Mouse (Mus musculus) forebrain, embryonic 11.5 days (tissue): ENCODE data around the gene Pitpnm2. TPM values are rescaled to one million over a fixed set of nuclear protein-coding genes. Genes with fewer than 3 reads are reported as not detected.

Experiments used
- ATAC-seq: fragments of 200-750 bp; cut with Nextera tagmentation; replicated peaks from 2 replicates; pipeline ENCODE4 v1.8.0; 2017; ENCODE audit warnings: moderate TSS enrichment; ENCODE audit not compliant: low FRiP score
- DNase-seq: peaks from one replicate; pipeline ENCODE4 v3.0.0-alpha.2; 2017; ENCODE audit warnings: low spot score
- H3K27ac ChIP-seq: fragments of 300-500 bp; sonication (generic); 2 replicates; pipeline ENCODE4 v1.5.1; 2014; ENCODE audit warnings: low read depth, low read length
- H3K27me3 ChIP-seq: fragments of 300-500 bp; sonication (generic); 2 replicates; pipeline ENCODE4 v1.6.1; 2014; ENCODE audit warnings: mild to moderate bottlenecking, low read length, mixed read lengths; ENCODE audit not compliant: control insufficient read depth, insufficient read depth
- H3K36me3 ChIP-seq: fragments of 300-500 bp; sonication (generic); 2 replicates; pipeline ENCODE4 v1.6.1; 2014; ENCODE audit warnings: mild to moderate bottlenecking, low read length, moderate library complexity, mixed read lengths; ENCODE audit not compliant: control insufficient read depth, insufficient read depth
- H3K4me1 ChIP-seq: fragments of 300-500 bp; sonication (generic); replicated peaks from 2 replicates; pipeline ENCODE4 v1.6.1; 2014; ENCODE audit warnings: low read length, mixed read lengths; ENCODE audit not compliant: control insufficient read depth, insufficient read depth
- H3K4me2 ChIP-seq: fragments of 300-500 bp; sonication (generic); 2 replicates; pipeline ENCODE4 v1.6.1; 2014; ENCODE audit warnings: low read depth, mild to moderate bottlenecking, low read length, moderate library complexity, mixed read lengths; ENCODE audit not compliant: severe bottlenecking
- H3K4me3 ChIP-seq: fragments of 300-500 bp; sonication (generic); 2 replicates; pipeline ENCODE4 v1.5.1; 2014; ENCODE audit warnings: low read depth, low read length
- H3K9ac ChIP-seq: fragments of 300-500 bp; sonication (generic); 2 replicates; pipeline ENCODE4 v1.6.1; 2014; ENCODE audit warnings: low read length
- H3K9me3 ChIP-seq: fragments of 300-500 bp; sonication (generic); 2 replicates; pipeline ENCODE4 v1.6.1; 2016; ENCODE audit warnings: low read length, mixed read lengths; ENCODE audit not compliant: control insufficient read depth
- WGBS: fragments of 180-500 bp; shearing (Covaris S2); extraction: QIAGEN DNeasy Blood & Tissue Kit; methylation state at CpG from one replicate; pipeline ENCODE4 v1.1.7; 2014; 5-methylcytosine and 5-hydroxymethylcytosine counted together
- polyA plus RNA-seq: library from polyadenylated mRNA; unstranded; fragments of >200 nt; fragmentation: Nextera tagmentation; extraction: Ambion mirVana; gene quantifications from 2 replicates; pipeline ENCODE4 v1.2.1, GENCODE M21; 2014

Gene Pitpnm2
- polyA plus RNA-seq, 1 experiment from 2014 or later, result 6.8 TPM

DNA sequence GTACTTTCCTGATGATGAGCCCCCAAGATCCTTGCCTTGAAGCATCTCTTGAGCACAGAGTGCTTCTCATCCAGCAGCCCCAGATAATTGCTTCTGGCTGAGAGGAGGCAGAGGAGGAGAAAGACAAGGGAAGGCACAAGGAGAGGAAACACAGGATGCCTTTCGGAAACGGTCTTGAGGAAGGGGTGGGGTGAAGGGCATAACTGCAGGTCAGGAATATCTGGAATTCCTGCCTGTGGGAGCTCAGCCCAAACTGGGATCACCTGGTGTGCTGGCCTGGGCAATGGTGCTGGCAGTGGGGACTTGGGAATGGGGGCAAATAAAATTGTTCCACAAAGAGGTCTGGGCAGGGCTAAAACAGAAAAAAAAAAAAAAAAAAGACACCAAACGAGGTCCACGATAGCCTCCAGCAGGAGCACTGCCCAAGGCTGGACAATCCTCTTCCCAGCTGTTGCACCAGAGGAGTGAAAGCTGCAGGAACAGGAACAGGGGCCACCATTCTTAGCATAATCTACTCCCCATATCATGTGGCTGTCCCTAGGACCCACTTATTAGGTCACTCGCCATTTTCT, 43.7 kb downstream of the Pitpnm2 start:
- Histone ChIP-seq H3K9ac (no peak overlapping the region), H3K27ac (no peak overlapping the region), H3K9me3 (no peaks in the 10 kb centered on the region), H3K4me3 (no peak overlapping the region), H3K36me3 (no peaks in the 10 kb centered on the region), H3K27me3 (no peaks in the 10 kb centered on the region), H3K4me2 (no peak overlapping the region), H3K4me1 (0 out of 2 replicates have a peak, but pooled peaks cover 4% of the 10 kb centered on the region)
- DNase-seq (no peak), ATAC-seq (no peak)
- 55% methylated on average over 5 of the region's 5 CpGs for WGBS

DNA sequence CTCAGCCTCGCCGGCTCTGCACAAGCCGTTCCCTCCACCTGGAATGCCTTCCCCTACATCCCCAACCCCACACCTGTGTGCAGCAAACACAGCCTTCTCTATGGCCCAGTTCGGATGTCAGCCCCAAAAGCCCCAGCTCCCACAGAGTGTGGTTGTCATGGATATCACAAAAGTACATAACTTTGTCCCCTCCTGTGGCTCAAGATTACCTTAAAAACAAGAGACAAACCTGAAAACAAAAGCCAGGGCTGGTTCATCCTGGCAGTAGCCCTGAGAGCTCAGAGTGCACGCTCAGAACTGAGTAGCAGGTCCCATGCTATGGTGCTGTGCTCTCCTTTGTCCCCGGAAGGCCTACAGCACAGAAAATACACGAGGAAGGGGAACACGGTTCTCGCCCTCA, 44.3 kb downstream of the Pitpnm2 start:
- H3K4me2 ChIP-seq, result no peak overlapping the region
- DNase-seq, result no peak
- H3K9me3 ChIP-seq, result no peaks in the 10 kb centered on the region
- H3K9ac ChIP-seq, result no peak overlapping the region
- H3K27ac ChIP-seq, result no peak overlapping the region
- WGBS, result 65% methylated on average over 9 of the region's 9 CpGs
- 0 out of 2 replicates have a peak, but pooled peaks cover 4% of the 10 kb centered on the region for H3K4me1 ChIP-seq
- no peak overlapping the region for H3K4me3 ChIP-seq
- no peaks in the 10 kb centered on the region for H3K27me3 ChIP-seq
- no peaks in the 10 kb centered on the region for H3K36me3 ChIP-seq
- no peak for ATAC-seq

DNA sequence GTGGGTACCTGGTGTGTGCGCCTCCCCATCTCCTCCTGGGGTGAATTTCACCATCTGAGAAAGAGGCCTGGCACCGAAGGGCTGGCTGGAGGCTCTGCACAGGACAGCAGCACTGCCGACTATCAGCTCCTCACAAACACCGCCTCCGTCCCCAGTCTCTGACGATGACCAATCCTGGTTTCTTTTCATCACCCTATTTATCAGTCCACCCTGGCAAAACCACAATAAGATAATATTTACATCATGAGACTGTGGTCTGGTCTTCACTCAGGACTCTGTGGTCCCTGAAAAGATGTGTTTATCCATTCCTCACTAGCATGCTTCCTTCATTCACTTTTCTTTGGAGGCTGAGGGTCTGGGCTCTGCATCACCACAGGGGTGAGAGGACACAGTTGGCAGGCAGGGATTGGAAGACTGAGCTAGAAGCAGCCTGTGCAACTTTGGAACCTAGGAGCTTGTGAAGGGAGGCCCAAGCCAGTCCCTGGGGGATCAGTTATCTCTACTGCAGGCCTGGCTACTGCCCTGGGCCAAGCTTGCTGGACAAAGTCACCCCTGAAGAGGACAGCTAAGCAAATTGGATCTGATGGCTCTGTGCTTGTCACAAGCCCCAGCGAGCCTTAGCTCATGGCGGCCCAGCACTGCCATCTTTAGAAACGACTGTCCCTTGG, 45.3 kb downstream of the Pitpnm2 start:
- H3K4me3 ChIP-seq, result no peak overlapping the region
- no peak overlapping the region for H3K9ac ChIP-seq
- ATAC-seq, result no peak
- WGBS, result 90% methylated on average over 9 of the region's 9 CpGs
- no peak for DNase-seq
- H3K4me2 ChIP-seq, result no peak overlapping the region
- H3K27me3 ChIP-seq, result no peaks in the 10 kb centered on the region
- no peak overlapping the region for H3K27ac ChIP-seq
- H3K9me3 ChIP-seq, result no peaks in the 10 kb centered on the region
- H3K4me1 ChIP-seq, result 0 out of 2 replicates have a peak, but pooled peaks cover 4% of the 10 kb centered on the region
- no peaks in the 10 kb centered on the region for H3K36me3 ChIP-seq

DNA sequence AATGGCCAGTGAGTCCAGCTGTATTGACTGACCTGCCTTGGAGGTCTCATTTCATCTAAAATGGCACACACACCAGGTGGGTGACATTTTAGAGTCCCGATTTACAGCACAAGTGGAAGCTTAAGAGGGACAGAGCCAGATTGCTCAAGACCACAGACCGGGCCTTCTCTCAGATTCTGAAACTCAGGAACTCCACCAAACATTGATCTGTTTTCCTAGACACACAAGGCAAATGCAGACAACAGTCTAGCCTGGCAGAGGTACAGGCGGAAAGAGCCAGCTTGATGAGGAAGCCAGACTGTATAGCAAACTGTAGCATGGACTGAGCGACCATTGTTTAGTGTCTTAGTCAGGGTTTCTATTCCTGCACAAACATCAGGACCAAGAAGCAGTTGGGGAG, 46.3 kb downstream of the Pitpnm2 start:
- Histone ChIP-seq H3K4me1 (0 out of 2 replicates have a peak, but pooled peaks cover 4% of the 10 kb centered on the region), H3K36me3 (no peaks in the 10 kb centered on the region)

DNA sequence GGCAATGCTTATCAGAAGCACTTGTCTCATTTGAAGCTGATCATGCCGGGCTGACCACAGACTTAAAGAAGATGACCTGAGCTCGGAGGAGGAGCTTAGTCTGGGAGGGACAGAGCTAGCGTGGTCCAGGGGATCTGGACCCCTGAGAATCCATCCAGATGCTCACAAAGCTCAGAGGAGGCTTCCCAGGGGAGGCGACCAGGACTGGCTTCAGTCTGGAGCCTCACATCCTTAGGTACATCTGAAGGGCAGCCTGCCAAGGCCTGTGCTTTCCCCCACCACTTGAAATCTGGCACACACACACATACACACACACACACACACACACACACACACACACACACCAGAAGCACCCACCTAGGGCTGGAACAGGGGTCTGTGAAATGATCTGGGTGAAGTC, 47.5 kb downstream of the Pitpnm2 start:
- WGBS, result 76% methylated on average over 4 of the region's 4 CpGs
- no peak overlapping the region for H3K9ac ChIP-seq
- H3K4me1 ChIP-seq, result 0 out of 2 replicates have a peak, but pooled peaks cover 4% of the 10 kb centered on the region
- no peaks in the 10 kb centered on the region for H3K27me3 ChIP-seq
- DNase-seq (no peak), ATAC-seq (no peak)
- no peak overlapping the region for H3K4me3 ChIP-seq
- no peak overlapping the region for H3K27ac ChIP-seq
- no peaks in the 10 kb centered on the region for H3K36me3 ChIP-seq
- H3K9me3 ChIP-seq, result no peaks in the 10 kb centered on the region
- no peak overlapping the region for H3K4me2 ChIP-seq

More for the DNA sequence above, 46.3 kb downstream of the Pitpnm2 start:
- H3K27ac ChIP-seq, result no peak overlapping the region
- no peaks in the 10 kb centered on the region for H3K27me3 ChIP-seq
- ATAC-seq, result no peak
- no peak overlapping the region for H3K4me2 ChIP-seq
- H3K9me3 ChIP-seq, result no peaks in the 10 kb centered on the region
- WGBS, result 87% methylated on average over 4 of the region's 4 CpGs
- H3K4me3 ChIP-seq, result no peak overlapping the region
- DNase-seq, result no peak
- H3K9ac ChIP-seq, result no peak overlapping the region

DNA sequence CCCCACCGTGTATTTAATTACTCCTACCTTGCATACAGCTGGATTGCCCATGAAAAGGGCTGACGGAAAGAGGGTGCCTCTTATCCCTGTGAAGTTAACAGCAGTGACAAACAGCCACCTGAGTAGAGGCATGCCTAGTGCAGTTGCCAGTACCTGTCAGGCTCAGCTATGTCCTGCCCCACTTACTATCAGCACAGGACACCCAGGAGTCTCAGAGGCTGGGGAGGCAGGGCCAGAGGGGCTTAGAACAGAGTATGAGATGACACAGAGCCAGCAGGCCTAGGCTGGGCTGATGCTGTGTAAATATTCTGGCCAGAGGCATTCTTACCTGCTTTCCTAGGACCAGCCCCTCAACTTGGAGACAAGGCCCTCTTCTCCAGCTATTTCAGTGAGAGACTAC, 48.0 kb downstream of the Pitpnm2 start:
- Histone ChIP-seq H3K27me3 (no peaks in the 10 kb centered on the region), H3K27ac (no peak overlapping the region), H3K9ac (no peak overlapping the region), H3K36me3 (no peaks in the 10 kb centered on the region), H3K4me1 (0 out of 2 replicates have a peak, but pooled peaks cover 4% of the 10 kb centered on the region), H3K4me3 (no peak overlapping the region), H3K9me3 (no peaks in the 10 kb centered on the region), H3K4me2 (no peak overlapping the region)
- DNase-seq (no peak), ATAC-seq (no peak)
- 88% methylated on average over 2 of the region's 2 CpGs for WGBS

DNA sequence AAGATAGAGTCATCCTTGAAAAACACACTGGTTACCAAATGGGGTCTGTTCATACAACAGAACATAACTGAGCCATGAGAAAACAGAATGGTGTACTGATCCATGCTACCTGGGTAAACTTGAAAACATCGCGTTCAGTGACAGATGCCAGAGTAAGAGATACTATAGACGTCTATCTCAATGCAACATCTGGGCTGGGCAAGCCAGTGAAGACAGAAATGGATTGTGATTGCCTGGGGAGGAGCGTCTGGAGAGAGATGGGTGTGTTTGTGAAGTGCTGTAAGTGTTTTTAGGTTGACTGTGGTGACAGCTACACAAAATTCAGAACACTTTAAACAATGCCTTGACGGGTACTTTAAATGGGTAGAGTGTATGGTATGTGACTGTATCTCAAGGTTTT, 48.7 kb downstream of the Pitpnm2 start:
- DNase-seq (no peak), ATAC-seq (no peak)
- Histone ChIP-seq H3K27me3 (no peaks in the 10 kb centered on the region), H3K9ac (no peak overlapping the region), H3K36me3 (no peaks in the 10 kb centered on the region), H3K4me2 (no peak overlapping the region), H3K9me3 (no peaks in the 10 kb centered on the region), H3K27ac (no peak overlapping the region), H3K4me3 (no peak overlapping the region), H3K4me1 (0 out of 2 replicates have a peak, but pooled peaks cover 4% of the 10 kb centered on the region)
- whole genome bisulfite sequencing, result 83% methylated on average over 5 of the region's 5 CpGs

DNA sequence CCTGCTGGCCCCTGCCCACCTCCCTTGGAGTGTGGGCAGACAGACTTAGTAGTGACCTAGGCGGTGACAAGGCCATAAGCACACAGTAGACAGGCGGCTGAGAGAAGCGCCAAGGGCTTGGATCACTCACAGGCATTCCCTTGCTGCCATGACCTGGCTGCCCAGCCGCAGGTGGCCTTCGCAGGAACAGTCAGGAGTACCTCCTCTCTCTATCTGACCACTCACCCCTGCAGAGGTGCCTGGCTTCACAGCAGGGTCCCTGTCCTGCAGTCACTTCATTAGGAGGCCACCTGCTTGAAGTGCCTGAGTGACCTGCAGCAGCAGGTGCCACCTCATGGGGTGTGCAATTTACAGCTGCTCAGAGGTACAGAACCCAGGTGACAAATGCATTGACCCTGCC, 50.4 kb downstream of the Pitpnm2 start:
- peaks cover 2% of the 10 kb centered on the region; the same call in 1 of the 2 replicates for H3K4me1 ChIP-seq
- DNase-seq, result no peak

DNA sequence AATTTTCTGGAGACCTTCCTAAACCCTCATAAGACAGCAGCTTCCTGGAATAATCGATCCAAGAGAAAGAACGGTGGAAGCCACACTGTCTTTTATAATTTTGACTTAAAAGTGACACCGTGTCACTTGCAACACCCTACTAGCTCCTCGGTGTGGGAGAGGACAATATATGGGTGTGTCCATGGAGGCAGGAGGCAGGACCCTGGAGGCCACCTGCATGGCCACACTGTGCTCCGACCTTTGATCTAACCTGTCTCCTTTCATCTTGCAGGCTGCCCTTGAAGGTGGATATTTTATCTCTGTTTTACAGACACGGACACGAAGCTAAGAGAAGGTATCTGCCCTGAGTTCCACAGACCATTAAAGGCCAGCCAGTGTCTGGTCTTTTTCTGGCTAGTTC, 51.1 kb downstream of the Pitpnm2 start:
- H3K9me3 ChIP-seq, result no peaks in the 10 kb centered on the region
- no peaks in the 10 kb centered on the region for H3K36me3 ChIP-seq
- H3K27me3 ChIP-seq, result no peaks in the 10 kb centered on the region
- no peak for ATAC-seq
- no peak overlapping the region for H3K4me3 ChIP-seq
- WGBS, result 96% methylated on average over 7 of the region's 7 CpGs
- no peak overlapping the region for H3K4me2 ChIP-seq
- H3K27ac ChIP-seq, result no peak overlapping the region
- H3K4me1 ChIP-seq, result peaks cover 2% of the 10 kb centered on the region; the same call in 1 of the 2 replicates
- DNase-seq, result no peak
- no peak overlapping the region for H3K9ac ChIP-seq

More for the DNA sequence above, 50.4 kb downstream of the Pitpnm2 start:
- Histone ChIP-seq H3K27ac (no peak overlapping the region), H3K4me2 (no peak overlapping the region), H3K4me3 (no peak overlapping the region), H3K27me3 (no peaks in the 10 kb centered on the region), H3K9me3 (no peaks in the 10 kb centered on the region), H3K36me3 (no peaks in the 10 kb centered on the region), H3K9ac (no peak overlapping the region)
- 68% methylated on average over 5 of the region's 5 CpGs for WGBS
- ATAC-seq, result no peak
